Mouse (Mus musculus): ENCODE data around the gene Tmem59l.

DNA sequence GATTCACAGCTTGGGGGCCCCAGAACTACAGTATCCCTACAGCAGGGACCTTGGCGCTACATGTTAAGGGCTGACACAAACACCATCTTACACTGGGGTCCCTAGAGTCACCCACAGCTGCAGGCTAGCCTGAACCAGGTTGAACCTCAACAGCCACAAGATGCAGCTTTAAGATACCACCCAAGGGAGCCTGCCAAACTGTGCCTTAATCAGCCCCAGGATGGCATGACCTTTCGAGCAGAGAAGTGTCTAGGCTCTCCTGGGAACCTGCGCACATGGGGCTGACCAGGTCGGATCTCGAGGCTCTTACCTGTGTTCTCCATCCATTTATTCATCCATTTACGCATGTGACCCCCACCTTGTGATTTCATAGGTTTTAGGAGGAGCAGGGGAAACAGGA lies 29.3 kb downstream of the Tmem59l start:
- TF ChIP-seq POLR2A (IDR thresholded peaks at IDR 0.05; ENCODE audit: insufficient read depth, low read depth, low read length), result no peak
- no peak for TF ChIP-seq CTCF (IDR thresholded peaks at IDR 0.05)
- TF ChIP-seq EP300 (IDR thresholded peaks at IDR 0.05; ENCODE audit: insufficient read depth, low read depth, low read length), result no peak

Measured in heart, adult 2 months (tissue).